Mouse (Mus musculus): Measurements from ENCODE around the gene Gata1. TPM values are rescaled to one million over a fixed set of nuclear protein-coding genes. Genes with fewer than 3 reads are reported as not detected.

Gata1 gene
- polyA plus RNA-seq, 1 experiment from 2014 or later: 1.1 TPM

GRCm38 (mm10) chrX:8002001-8002400 is 24.1 kb upstream of the Gata1 start:
- Histone ChIP-seq H3K4me3 (no peak overlapping the region), H3K4me2 (replicated peaks) (no peak overlapping the region), H3K27me3 (no peaks in the 10 kb centered on the region), H3K4me1 (no peaks in the 10 kb centered on the region), H3K36me3 (no peaks in the 10 kb centered on the region), H3K9ac (no peak overlapping the region), H3K27ac (no peak overlapping the region), H3K9me3 (no peaks in the 10 kb centered on the region)
- ATAC-seq (ENCODE audit: low FRiP score, low read depth): no peak
- WGBS: 33% methylated on average over 5 of the region's 5 CpGs

- Histone ChIP-seq H3K4me3 (no peak overlapping the region), H3K4me2 (replicated peaks) (no peak overlapping the region), H3K27me3 (no peaks in the 10 kb centered on the region), H3K4me1 (no peaks in the 10 kb centered on the region), H3K9me3 (no peaks in the 10 kb centered on the region), H3K9ac (no peak overlapping the region), H3K27ac (no peak overlapping the region), H3K36me3 (no peaks in the 10 kb centered on the region)
- no peak for ATAC-seq (ENCODE audit: low FRiP score, low read depth)
- 84% methylated on average over 3 of the region's 3 CpGs for WGBS
These were observed 22.8 kb upstream of the Gata1 start for GRCm38 (mm10) chrX:8000546-8001192.

GRCm38 (mm10) chrX:7993068-7993735 is 15.3 kb upstream of the Gata1 start:
- ATAC-seq (ENCODE audit: low FRiP score, low read depth): no peak
- no peaks in the 10 kb centered on the region for H3K27me3 ChIP-seq
- H3K4me1 ChIP-seq: no peaks in the 10 kb centered on the region
- no peaks in the 10 kb centered on the region for H3K36me3 ChIP-seq
- no peak overlapping the region for H3K27ac ChIP-seq
- H3K9ac ChIP-seq: no peak overlapping the region
- no peak overlapping the region for H3K4me2 ChIP-seq (replicated peaks)
- no peaks in the 10 kb centered on the region for H3K9me3 ChIP-seq
- no peak overlapping the region for H3K4me3 ChIP-seq
- 69% methylated on average over 10 of the region's 10 CpGs for WGBS

GRCm38 (mm10) chrX:7992379-7993067 is 14.7 kb upstream of the Gata1 start:
- Histone ChIP-seq H3K4me3 (no peak overlapping the region), H3K27me3 (no peaks in the 10 kb centered on the region), H3K36me3 (no peaks in the 10 kb centered on the region), H3K4me2 (replicated peaks) (no peak overlapping the region), H3K9me3 (no peaks in the 10 kb centered on the region), H3K27ac (no peak overlapping the region), H3K9ac (no peak overlapping the region), H3K4me1 (no peaks in the 10 kb centered on the region)
- WGBS: 64% methylated on average over 8 of the region's 8 CpGs
- ATAC-seq (ENCODE audit: low FRiP score, low read depth): no peak

- Histone ChIP-seq H3K4me2 (replicated peaks) (no peak overlapping the region), H3K27ac (no peak overlapping the region), H3K4me3 (no peak overlapping the region), H3K36me3 (no peaks in the 10 kb centered on the region), H3K9ac (no peak overlapping the region), H3K9me3 (no peaks in the 10 kb centered on the region), H3K4me1 (no peaks in the 10 kb centered on the region), H3K27me3 (no peaks in the 10 kb centered on the region)
- no peak for ATAC-seq (ENCODE audit: low FRiP score, low read depth)
- WGBS: 87% methylated on average over 7 of the region's 7 CpGs
These were observed 3.5 kb upstream of the Gata1 start for GRCm38 (mm10) chrX:7981368-7981767.

- no peak for ATAC-seq (ENCODE audit: low FRiP score, low read depth)
These were observed 6.6 kb downstream of the Gata1 start for GRCm38 (mm10) chrX:7971292-7971691.

GRCm38 (mm10) chrX:7968899-7969298 is 9.0 kb downstream of the Gata1 start:
- Histone ChIP-seq H3K27me3 (no peaks in the 10 kb centered on the region), H3K4me2 (replicated peaks) (no peak overlapping the region), H3K9me3 (no peaks in the 10 kb centered on the region), H3K4me3 (no peak overlapping the region), H3K4me1 (no peaks in the 10 kb centered on the region), H3K27ac (no peak overlapping the region), H3K36me3 (no peaks in the 10 kb centered on the region), H3K9ac (no peak overlapping the region)
- WGBS: 71% methylated on average over 3 of the region's 3 CpGs
- no peak for ATAC-seq (ENCODE audit: low FRiP score, low read depth)

More at GRCm38 (mm10) chrX:7971292-7971691, 6.6 kb downstream of the Gata1 start:
- Histone ChIP-seq H3K9ac (no peak overlapping the region), H3K4me2 (replicated peaks) (no peak overlapping the region), H3K4me3 (no peak overlapping the region), H3K27ac (no peak overlapping the region), H3K36me3 (no peaks in the 10 kb centered on the region), H3K9me3 (no peaks in the 10 kb centered on the region), H3K4me1 (no peaks in the 10 kb centered on the region), H3K27me3 (no peaks in the 10 kb centered on the region)
- 83% methylated on average over 4 of the region's 4 CpGs for WGBS

GRCm38 (mm10) chrX:7968226-7968625 is 9.6 kb downstream of the Gata1 start:
- H3K9ac ChIP-seq: no peak overlapping the region
- ATAC-seq (ENCODE audit: low FRiP score, low read depth): no peak
- no peaks in the 10 kb centered on the region for H3K27me3 ChIP-seq
- no peaks in the 10 kb centered on the region for H3K9me3 ChIP-seq
- H3K36me3 ChIP-seq: no peaks in the 10 kb centered on the region
- H3K4me3 ChIP-seq: no peak overlapping the region
- WGBS: 87% methylated on average over 8 of the region's 8 CpGs
- H3K4me1 ChIP-seq: no peaks in the 10 kb centered on the region
- H3K27ac ChIP-seq: no peak overlapping the region
- no peak overlapping the region for H3K4me2 ChIP-seq (replicated peaks)

- WGBS: 68% methylated on average over 8 of the region's 9 CpGs
- H3K9me3 ChIP-seq: no peaks in the 10 kb centered on the region
- no peak overlapping the region for H3K9ac ChIP-seq
- H3K4me2 ChIP-seq (replicated peaks): no peak overlapping the region
- no peak overlapping the region for H3K27ac ChIP-seq
- H3K36me3 ChIP-seq: no peaks in the 10 kb centered on the region
- no peaks in the 10 kb centered on the region for H3K4me1 ChIP-seq
- no peak overlapping the region for H3K4me3 ChIP-seq
- no peak for ATAC-seq (ENCODE audit: low FRiP score, low read depth)
- H3K27me3 ChIP-seq: no peaks in the 10 kb centered on the region
These were observed 10.2 kb downstream of the Gata1 start for GRCm38 (mm10) chrX:7967596-7968201.

GRCm38 (mm10) chrX:7966161-7966560 is 11.7 kb downstream of the Gata1 start:
- Histone ChIP-seq H3K27ac (no peak overlapping the region), H3K36me3 (no peaks in the 10 kb centered on the region), H3K27me3 (no peaks in the 10 kb centered on the region), H3K4me3 (no peak overlapping the region), H3K9ac (no peak overlapping the region), H3K4me2 (replicated peaks) (no peak overlapping the region), H3K9me3 (no peaks in the 10 kb centered on the region), H3K4me1 (no peaks in the 10 kb centered on the region)
- ATAC-seq (ENCODE audit: low FRiP score, low read depth): no peak
- WGBS: 79% methylated on average over 4 of the region's 4 CpGs

- Histone ChIP-seq H3K4me1 (no peaks in the 10 kb centered on the region), H3K9ac (no peak overlapping the region)
- WGBS: 76% methylated on average over 7 of the region's 7 CpGs
These were observed 13.8 kb downstream of the Gata1 start for GRCm38 (mm10) chrX:7963829-7964626.

More at GRCm38 (mm10) chrX:7963829-7964626, 13.8 kb downstream of the Gata1 start:
- ATAC-seq (ENCODE audit: low FRiP score, low read depth): no peak
- no peak overlapping the region for H3K27ac ChIP-seq
- H3K4me3 ChIP-seq: no peak overlapping the region
- no peak overlapping the region for H3K4me2 ChIP-seq (replicated peaks)
- no peaks in the 10 kb centered on the region for H3K9me3 ChIP-seq
- H3K36me3 ChIP-seq: no peaks in the 10 kb centered on the region
- no peaks in the 10 kb centered on the region for H3K27me3 ChIP-seq
